Mouse (Mus musculus) liver, embryonic 11.5 days (tissue): ENCODE results near the gene Sipa1l1. TPM values are rescaled to one million over a fixed set of nuclear protein-coding genes. Genes with fewer than 3 reads are reported as not detected.

Experiments used
- ATAC-seq: fragments of 200-750 bp; cut with Nextera tagmentation; replicated peaks from 2 replicates; pipeline ENCODE4 v1.8.0; 2017; ENCODE audit warnings: moderate number of reproducible peaks, mild to moderate bottlenecking, moderate TSS enrichment, moderate library complexity; ENCODE audit not compliant: low FRiP score
- DNase-seq: peaks from one replicate; pipeline ENCODE4 v3.0.0-alpha.2; 2017; ENCODE audit warnings: low spot score
- H3K27ac ChIP-seq: fragments of 300-500 bp; sonication (generic); 2 replicates; pipeline ENCODE4 v1.5.1; 2014; ENCODE audit warnings: mild to moderate bottlenecking, low read depth, low read length, control low read depth
- H3K27me3 ChIP-seq: fragments of 300-500 bp; sonication (generic); replicated peaks from 2 replicates; pipeline ENCODE4 v1.6.1; 2014; ENCODE audit warnings: low read length, mixed read lengths; ENCODE audit not compliant: control insufficient read depth, insufficient read depth
- H3K36me3 ChIP-seq: fragments of 300-500 bp; sonication (generic); 2 replicates; pipeline ENCODE4 v1.6.1; 2014; ENCODE audit warnings: mild to moderate bottlenecking, low read length, moderate library complexity, mixed read lengths; ENCODE audit not compliant: control insufficient read depth, insufficient read depth
- H3K4me1 ChIP-seq: fragments of 300-500 bp; sonication (generic); replicated peaks from 2 replicates; pipeline ENCODE4 v1.6.1; 2014; ENCODE audit warnings: low read length, mixed read lengths; ENCODE audit not compliant: control insufficient read depth, insufficient read depth
- H3K4me2 ChIP-seq: fragments of 300-500 bp; sonication (generic); 2 replicates; pipeline ENCODE4 v1.6.1; 2014; ENCODE audit warnings: mild to moderate bottlenecking, control low read depth, moderate library complexity
- H3K4me3 ChIP-seq: fragments of 300-500 bp; sonication (generic); 2 replicates; pipeline ENCODE4 v1.5.1; 2014; ENCODE audit warnings: low read depth, low read length, control low read depth
- H3K9ac ChIP-seq: fragments of 300-500 bp; sonication (generic); 2 replicates; pipeline ENCODE4 v1.6.1; 2014; ENCODE audit warnings: low read depth, low read length, control low read depth
- H3K9me3 ChIP-seq: fragments of 300-500 bp; sonication (generic); 2 replicates; pipeline ENCODE4 v1.6.1; 2016; ENCODE audit warnings: low read length, inconsistent platforms, mixed read lengths; ENCODE audit not compliant: control insufficient read depth
- WGBS: fragments of 180-500 bp; shearing (Covaris S2); extraction: QIAGEN DNeasy Blood & Tissue Kit; methylation state at CpG from one replicate; pipeline ENCODE4 v1.1.7; 2014; 5-methylcytosine and 5-hydroxymethylcytosine counted together
- polyA plus RNA-seq: library from polyadenylated mRNA; unstranded; fragments of >200 nt; fragmentation: Nextera tagmentation; extraction: Ambion mirVana; gene quantifications from 2 replicates; pipeline ENCODE4 v1.2.1, GENCODE M21; 2014

The Sipa1l1 gene
- polyA plus RNA-seq, 1 experiment from 2014 or later: 21.1 TPM

DNA sequence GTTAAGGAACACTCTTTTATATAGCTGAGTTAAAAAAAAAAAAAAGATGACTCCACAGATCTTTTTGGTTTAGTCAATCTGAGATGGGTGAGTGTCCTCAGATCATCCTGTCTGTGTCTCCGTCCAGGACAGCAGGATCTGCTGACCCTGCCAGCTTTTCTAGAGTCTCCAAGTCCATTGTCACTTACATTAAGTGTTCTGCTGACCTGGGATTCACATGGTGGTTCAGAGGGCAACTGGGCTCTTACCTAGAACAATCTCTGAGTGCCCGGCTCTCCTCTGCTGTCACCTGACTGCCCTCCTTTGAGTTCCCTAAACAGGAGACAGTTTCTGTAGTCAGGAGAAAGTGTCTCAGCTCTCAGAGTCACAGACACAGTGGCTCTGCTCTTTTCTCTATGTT is 229.8 kb downstream of the Sipa1l1 start:
- H3K4me3 ChIP-seq: no peak overlapping the region
- no peaks in the 10 kb centered on the region for H3K27me3 ChIP-seq
- H3K9ac ChIP-seq: no peak overlapping the region
- no peaks in the 10 kb centered on the region for H3K9me3 ChIP-seq
- no peak overlapping the region for H3K27ac ChIP-seq
- no peaks in the 10 kb centered on the region for H3K36me3 ChIP-seq
- DNase-seq (no peak), ATAC-seq (no peak)
- H3K4me1 ChIP-seq: 0 out of 2 replicates have a peak, but pooled peaks cover 1% of the 10 kb centered on the region
- no peak overlapping the region for H3K4me2 ChIP-seq
- 83% methylated on average over 2 of the region's 2 CpGs for WGBS

DNA sequence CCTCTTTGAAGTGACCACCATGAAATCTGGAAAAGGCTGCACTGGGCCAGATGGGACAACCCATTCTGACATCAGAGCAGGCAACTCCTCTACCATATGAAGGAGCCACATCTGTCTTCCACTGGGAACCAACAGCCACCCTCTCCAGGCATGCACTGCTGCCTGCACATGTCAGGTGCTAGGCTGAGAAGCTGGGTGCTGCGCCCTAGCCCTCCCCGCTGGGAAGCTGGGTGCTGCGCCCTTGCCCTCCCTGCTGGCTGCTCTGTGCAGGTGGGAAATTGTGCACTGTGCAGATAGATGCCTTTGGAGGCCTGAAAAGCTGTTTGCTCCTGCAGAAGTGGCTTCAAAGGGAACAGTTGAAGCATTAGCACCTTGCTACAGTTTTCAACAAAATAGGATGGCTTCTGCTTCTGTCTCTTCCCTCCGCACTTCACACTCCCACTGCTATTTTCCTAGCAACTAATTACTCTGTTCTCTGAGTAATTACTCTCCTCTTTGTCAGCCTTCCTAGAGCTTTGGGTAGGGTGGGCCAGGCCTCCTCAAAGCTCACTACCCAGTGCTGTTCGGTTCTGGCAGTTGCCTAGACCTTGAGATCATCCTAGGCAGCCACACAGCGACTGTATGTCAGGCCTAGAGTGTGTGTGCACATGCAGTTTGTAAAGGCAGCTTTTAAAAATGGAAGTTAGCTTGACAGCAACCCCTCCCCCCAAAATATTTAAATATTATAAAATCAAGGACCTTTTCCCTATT is 231.0 kb downstream of the Sipa1l1 start:
- H3K36me3 ChIP-seq: no peaks in the 10 kb centered on the region
- no peak overlapping the region for H3K27ac ChIP-seq
- H3K9ac ChIP-seq: no peak overlapping the region
- 91% methylated on average over 6 of the region's 6 CpGs for WGBS
- ATAC-seq (no peak), DNase-seq (no peak)
- H3K4me3 ChIP-seq: no peak overlapping the region
- H3K9me3 ChIP-seq: no peaks in the 10 kb centered on the region
- no peaks in the 10 kb centered on the region for H3K4me1 ChIP-seq
- H3K27me3 ChIP-seq: no peaks in the 10 kb centered on the region
- H3K4me2 ChIP-seq: no peak overlapping the region

DNA sequence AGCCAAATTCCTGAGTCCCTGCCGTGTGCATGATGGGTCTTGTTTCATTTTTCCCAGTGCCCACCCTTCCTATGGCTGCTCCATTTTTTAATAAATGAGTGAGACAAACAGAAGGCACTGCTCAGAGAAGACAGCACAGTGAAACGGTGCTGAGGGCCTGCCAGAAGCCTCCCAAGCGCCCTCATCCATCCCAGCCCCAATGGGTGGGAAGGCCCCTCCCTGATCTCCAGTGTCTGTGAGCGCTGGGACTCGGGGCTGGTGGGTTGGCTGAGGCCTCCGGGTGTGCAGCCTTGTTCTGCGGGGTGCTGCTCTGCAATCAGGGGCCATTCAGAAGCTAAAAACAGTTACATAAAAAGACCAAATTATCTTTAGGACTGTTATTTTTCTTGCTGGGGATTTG is 231.7 kb downstream of the Sipa1l1 start:
- Histone ChIP-seq H3K4me1 (no peaks in the 10 kb centered on the region), H3K9me3 (no peaks in the 10 kb centered on the region), H3K27ac (no peak overlapping the region), H3K27me3 (no peaks in the 10 kb centered on the region), H3K4me2 (no peak overlapping the region), H3K9ac (no peak overlapping the region), H3K4me3 (no peak overlapping the region), H3K36me3 (no peaks in the 10 kb centered on the region)
- 80% methylated on average over 7 of the region's 7 CpGs for WGBS
- ATAC-seq: no peak
- no peak for DNase-seq

DNA sequence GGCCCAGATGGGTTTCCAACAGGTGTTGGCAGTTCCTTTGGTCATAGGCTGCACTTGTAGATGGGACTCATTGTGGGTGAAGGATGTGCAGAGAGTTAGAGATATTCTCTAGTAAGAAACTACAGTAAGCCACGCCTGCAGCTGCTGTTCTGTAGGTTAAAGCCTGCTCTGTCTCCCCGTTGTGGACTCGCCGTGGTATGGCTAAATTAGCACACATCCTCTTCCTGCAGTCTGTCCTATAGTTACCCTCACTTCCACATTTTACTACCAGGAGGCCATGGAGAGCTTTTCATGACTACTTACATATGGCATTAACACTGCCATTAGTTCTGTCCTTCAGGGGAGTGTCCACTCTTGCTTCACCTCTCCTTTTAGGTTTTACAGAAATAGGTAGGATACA is 232.3 kb downstream of the Sipa1l1 start:
- Histone ChIP-seq H3K27ac (no peak overlapping the region), H3K36me3 (no peaks in the 10 kb centered on the region), H3K27me3 (no peaks in the 10 kb centered on the region), H3K4me3 (no peak overlapping the region), H3K4me1 (no peaks in the 10 kb centered on the region), H3K9me3 (no peaks in the 10 kb centered on the region), H3K4me2 (no peak overlapping the region), H3K9ac (no peak overlapping the region)
- 59% methylated on average over 4 of the region's 4 CpGs for WGBS
- ATAC-seq (no peak), DNase-seq (no peak)

DNA sequence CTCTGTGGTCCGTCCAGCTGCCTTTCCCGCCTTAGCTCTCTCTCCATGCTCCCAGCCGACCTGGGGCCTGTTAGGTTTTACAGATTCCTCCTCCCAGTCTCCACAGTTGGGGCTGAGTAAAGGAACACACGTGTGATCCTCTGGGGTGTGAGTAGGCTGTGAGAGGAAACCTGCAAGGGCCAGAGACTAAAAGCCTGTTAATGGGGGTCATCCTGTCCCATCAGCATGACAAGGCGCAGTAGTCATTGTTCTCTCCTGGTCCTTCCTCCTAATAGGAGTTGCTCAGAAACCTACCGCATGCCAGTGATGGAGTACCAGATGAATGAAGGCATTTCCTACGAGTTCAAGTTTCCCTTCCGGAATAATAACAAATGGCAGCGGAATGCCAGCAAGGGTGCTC is 233.5 kb downstream of the Sipa1l1 start:
- WGBS: 78% methylated on average over 9 of the region's 9 CpGs
- Histone ChIP-seq H3K4me2 (no peak overlapping the region), H3K4me1 (no peaks in the 10 kb centered on the region), H3K4me3 (no peak overlapping the region), H3K36me3 (no peaks in the 10 kb centered on the region), H3K9me3 (no peaks in the 10 kb centered on the region), H3K27ac (no peak overlapping the region), H3K9ac (no peak overlapping the region), H3K27me3 (no peaks in the 10 kb centered on the region)
- DNase-seq (no peak), ATAC-seq (no peak)

DNA sequence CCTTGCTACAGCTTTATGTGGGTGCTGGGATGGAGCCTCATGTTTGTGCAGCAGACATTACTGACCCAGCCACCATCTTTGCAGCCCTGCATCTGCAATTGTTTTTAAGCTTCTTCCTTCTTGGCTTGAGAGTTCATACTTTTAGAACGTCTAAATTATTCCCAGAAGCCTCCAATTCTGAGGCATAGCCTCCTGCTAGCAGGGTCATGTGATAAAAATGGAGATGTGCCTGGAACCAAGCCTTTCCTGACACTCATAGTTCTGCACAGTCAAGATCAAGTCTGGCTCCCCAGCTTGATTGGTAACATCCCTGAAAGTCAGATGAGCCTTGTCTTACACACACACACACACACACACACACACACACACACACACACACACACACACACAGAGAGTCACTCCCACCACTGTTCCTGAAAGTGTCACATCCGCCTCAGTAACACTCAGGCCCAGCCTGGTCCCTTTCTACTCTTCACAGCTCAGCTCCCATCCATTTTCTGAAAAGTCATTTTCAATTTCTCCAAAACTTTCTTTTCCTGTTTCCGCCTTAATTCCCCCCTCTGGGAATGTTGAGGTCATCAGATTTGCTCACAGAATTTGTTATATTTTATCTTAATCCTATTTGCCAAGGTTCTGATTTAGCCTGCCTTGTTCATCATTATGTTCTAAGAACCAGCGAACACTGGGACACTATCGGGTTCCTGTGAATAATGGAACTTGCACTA is 238.6 kb downstream of the Sipa1l1 start:
- Histone ChIP-seq H3K27ac (no peak overlapping the region), H3K36me3 (peaks cover 3% of the 10 kb centered on the region; the same call in 1 of the 2 replicates), H3K9ac (no peak overlapping the region), H3K4me3 (no peak overlapping the region), H3K4me1 (no peaks in the 10 kb centered on the region), H3K9me3 (no peaks in the 10 kb centered on the region), H3K4me2 (no peak overlapping the region), H3K27me3 (no peaks in the 10 kb centered on the region)
- WGBS: 83% methylated on average over 5 of the region's 5 CpGs
- DNase-seq (no peak), ATAC-seq (no peak)

DNA sequence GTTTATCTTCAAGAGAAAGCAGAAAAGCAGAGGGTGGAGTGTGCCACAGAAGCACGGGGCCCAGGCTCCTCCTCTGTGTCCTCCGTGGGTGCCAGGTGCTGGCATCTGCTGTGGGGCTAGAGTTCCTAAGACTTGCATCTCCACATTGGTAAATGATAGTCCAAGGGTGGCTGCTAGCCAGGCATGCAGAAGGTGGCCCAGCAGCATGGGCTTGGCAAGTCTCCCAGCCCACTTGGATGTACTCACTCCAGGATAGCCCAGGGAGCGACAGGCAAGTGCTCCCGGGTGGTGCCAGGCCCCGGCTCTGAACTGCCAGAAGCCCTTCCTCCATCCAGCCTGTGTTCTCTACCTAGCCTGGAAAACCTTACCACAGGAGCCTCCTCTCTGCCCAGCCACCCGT is 239.4 kb downstream of the Sipa1l1 start:
- H3K36me3 ChIP-seq: peaks cover 3% of the 10 kb centered on the region; the same call in 1 of the 2 replicates
- H3K4me3 ChIP-seq: no peak overlapping the region
- WGBS: 86% methylated on average over 6 of the region's 6 CpGs
- no peak overlapping the region for H3K4me2 ChIP-seq
- no peaks in the 10 kb centered on the region for H3K9me3 ChIP-seq
- no peak overlapping the region for H3K9ac ChIP-seq
- ATAC-seq (no peak), DNase-seq (no peak)
- no peaks in the 10 kb centered on the region for H3K4me1 ChIP-seq
- H3K27me3 ChIP-seq: no peaks in the 10 kb centered on the region
- no peak overlapping the region for H3K27ac ChIP-seq

DNA sequence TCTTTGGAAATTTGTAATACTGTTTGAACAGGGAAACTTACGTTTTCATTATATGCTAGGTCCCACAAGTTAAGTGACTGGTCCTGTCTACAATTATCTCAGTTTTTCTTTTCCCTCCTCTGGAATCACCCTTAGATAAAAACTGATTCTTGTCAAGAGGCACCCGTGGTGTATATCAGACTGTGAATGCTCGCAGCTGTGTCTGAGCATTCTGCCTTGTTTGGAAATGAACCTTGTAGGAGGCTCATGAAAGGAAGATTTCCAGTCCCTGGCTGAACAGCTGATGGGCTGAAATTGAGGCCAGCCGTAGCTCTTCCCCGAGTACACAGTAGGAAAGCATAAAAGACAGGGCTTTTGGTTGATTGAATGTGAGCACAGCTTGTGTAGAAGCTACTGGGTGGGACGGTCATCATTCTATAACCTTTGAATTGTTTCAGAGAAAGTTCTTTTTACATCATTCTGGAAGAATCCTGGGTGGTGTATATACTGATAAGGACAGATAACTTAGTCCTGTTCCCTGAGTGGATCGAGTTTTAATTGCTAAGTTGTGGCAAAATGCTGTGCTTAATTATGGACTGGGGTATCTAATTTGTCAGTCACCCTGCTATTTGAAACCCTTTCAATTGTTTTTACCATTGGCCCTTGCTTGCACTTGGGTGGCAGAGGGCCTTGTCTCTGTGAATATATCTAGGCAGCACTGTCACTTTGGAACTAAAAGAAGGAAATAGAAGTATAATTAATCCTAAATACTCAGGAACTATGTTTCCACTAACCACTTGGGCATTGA is 240.8 kb downstream of the Sipa1l1 start:
- H3K4me3 ChIP-seq: no peak overlapping the region
- no peaks in the 10 kb centered on the region for H3K27me3 ChIP-seq
- no peak overlapping the region for H3K27ac ChIP-seq
- WGBS: 70% methylated on average over 7 of the region's 7 CpGs
- H3K9ac ChIP-seq: no peak overlapping the region
- no peak overlapping the region for H3K4me2 ChIP-seq
- H3K9me3 ChIP-seq: no peaks in the 10 kb centered on the region
- H3K36me3 ChIP-seq: peaks cover 3% of the 10 kb centered on the region; the same call in 1 of the 2 replicates
- H3K4me1 ChIP-seq: no peaks in the 10 kb centered on the region
- ATAC-seq (no peak), DNase-seq (no peak)
